Mouse (Mus musculus) spleen, adult 2 months (tissue): ENCODE measurements around the gene BC003965.

Experiments used
- CTCF ChIP-seq: fragments of 200-500 bp; IDR thresholded peaks from 2 replicates; pipeline ENCODE4 v1.5.1; 2011; ENCODE audit warnings: mild to moderate bottlenecking, inconsistent platforms; ENCODE audit not compliant: insufficient read depth, insufficient read length, insufficient replicate concordance; ENCODE audit errors: extremely low read depth
- POLR2A ChIP-seq: fragments of 200-500 bp; IDR thresholded peaks from 2 replicates; pipeline ENCODE4 v1.6.1; 2011; ENCODE audit warnings: low read depth, low read length, inconsistent platforms

DNA sequence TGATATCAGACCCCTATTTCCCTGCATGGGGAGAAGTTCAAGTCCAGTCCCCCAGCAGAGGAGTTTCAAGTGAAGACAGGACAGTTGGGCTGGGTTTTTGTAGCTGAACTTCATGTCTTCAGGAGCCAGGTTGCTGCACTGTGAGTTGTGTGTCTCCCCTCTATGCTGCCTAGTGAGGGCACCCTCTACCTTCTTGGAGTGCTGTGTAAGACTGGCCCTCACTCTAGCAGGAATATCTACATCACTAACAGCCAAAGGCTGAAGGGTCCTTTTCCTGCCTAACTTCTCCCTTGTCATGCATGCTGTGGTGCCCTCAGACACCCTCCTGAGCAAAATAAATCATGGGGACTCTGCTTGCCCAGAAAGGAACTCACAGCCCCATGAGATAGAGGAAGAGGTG is 1.1 kb upstream of the BC003965 start:
- TF ChIP-seq CTCF (no peak), POLR2A (no peak)
